Mouse (Mus musculus) liver, embryonic 12.5 days (tissue): ENCODE results near the gene Fancf. TPM values are rescaled to one million over a fixed set of nuclear protein-coding genes. Genes with fewer than 3 reads are reported as not detected.
A peak's percentile ranks its signal among the peaks of the same experiment; 100 is the strongest.

Experiments used
- ATAC-seq: fragments of 200-750 bp; cut with Nextera tagmentation; 2 replicates; pipeline ENCODE4 v1.8.0; 2017; ENCODE audit warnings: moderate number of reproducible peaks, mild to moderate bottlenecking, moderate library complexity
- H3K27ac ChIP-seq: fragments of 300-500 bp; sonication (generic); 2 replicates; pipeline ENCODE4 v1.5.1; 2016; ENCODE audit warnings: mild to moderate bottlenecking
- H3K27me3 ChIP-seq: fragments of 300-500 bp; sonication (generic); replicated peaks from 2 replicates; pipeline ENCODE4 v1.6.1; 2016; ENCODE audit warnings: mild to moderate bottlenecking, moderate library complexity
- H3K36me3 ChIP-seq: fragments of 300-500 bp; sonication (generic); 2 replicates; pipeline ENCODE4 v1.6.1; 2016; ENCODE audit warnings: mild to moderate bottlenecking, moderate library complexity
- H3K4me1 ChIP-seq: fragments of 300-500 bp; sonication (generic); 2 replicates; pipeline ENCODE4 v1.6.1; 2016
- H3K4me2 ChIP-seq: fragments of 300-500 bp; sonication (generic); 2 replicates; pipeline ENCODE4 v1.6.1; 2016; ENCODE audit warnings: mild to moderate bottlenecking, moderate library complexity
- H3K4me3 ChIP-seq: fragments of 300-500 bp; sonication (generic); 2 replicates; pipeline ENCODE4 v1.5.1; 2016; ENCODE audit warnings: mild to moderate bottlenecking, moderate library complexity
- H3K9ac ChIP-seq: fragments of 300-500 bp; sonication (generic); 2 replicates; pipeline ENCODE4 v1.6.1; 2016; ENCODE audit warnings: mild to moderate bottlenecking, moderate library complexity
- H3K9me3 ChIP-seq: fragments of 300-500 bp; sonication (generic); replicated peaks from 2 replicates; pipeline ENCODE4 v1.6.1; 2016; ENCODE audit warnings: mild to moderate bottlenecking, moderate library complexity
- WGBS: fragments of 180-500 bp; shearing (Covaris S2); methylation state at CpG from one replicate; pipeline ENCODE4 v1.1.7; 2016; ENCODE audit not compliant: insufficient replicate concordance; 5-methylcytosine and 5-hydroxymethylcytosine counted together
- polyA plus RNA-seq: library from polyadenylated mRNA; unstranded; fragments of >200 nt; fragmentation: Nextera tagmentation; extraction: Ambion mirVana; gene quantifications from 2 replicates; pipeline ENCODE4 v1.2.1, GENCODE M21; 2016

Fancf gene
- polyA plus RNA-seq, 1 experiment from 2014 or later: 14.6 TPM

DNA sequence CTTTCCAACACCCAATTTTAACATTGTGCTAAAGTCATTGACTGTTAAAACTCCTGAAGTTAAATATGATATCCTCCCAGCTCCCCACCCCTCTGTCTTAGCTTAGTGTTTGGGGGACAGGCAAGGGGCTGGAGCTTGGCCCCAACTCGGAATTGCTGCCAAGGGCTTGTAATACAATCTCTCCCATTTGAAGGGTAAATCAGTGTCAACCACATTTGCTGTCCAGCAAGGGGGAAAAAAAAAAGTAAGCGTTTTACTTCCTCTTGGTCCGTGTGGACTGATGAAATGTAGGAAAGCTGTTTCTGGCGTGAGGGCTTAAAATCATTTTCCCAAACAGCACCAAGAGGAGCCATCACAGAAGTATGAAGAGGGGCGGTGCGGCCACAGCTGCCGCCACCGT is 16.7 kb upstream of the Fancf start:
- Histone ChIP-seq H3K4me3 (peak overlapping the region; percentile 46), H3K4me1 (peaks cover 9% of the 10 kb centered on the region; the same call in 1 of the 2 replicates), H3K9ac (peak overlapping the region; percentile 46), H3K36me3 (no peaks in the 10 kb centered on the region), H3K4me2 (peak overlapping the region; percentile 72), H3K27ac (peak overlapping the region; percentile 37; the same call in 1 of the 2 replicates), H3K27me3 (0 out of 2 replicates have a peak, but pooled peaks cover 5% of the 10 kb centered on the region), H3K9me3 (no peaks in the 10 kb centered on the region)
- no peak for ATAC-seq
- whole genome bisulfite sequencing: 7% methylated on average over 8 of the region's 8 CpGs

DNA sequence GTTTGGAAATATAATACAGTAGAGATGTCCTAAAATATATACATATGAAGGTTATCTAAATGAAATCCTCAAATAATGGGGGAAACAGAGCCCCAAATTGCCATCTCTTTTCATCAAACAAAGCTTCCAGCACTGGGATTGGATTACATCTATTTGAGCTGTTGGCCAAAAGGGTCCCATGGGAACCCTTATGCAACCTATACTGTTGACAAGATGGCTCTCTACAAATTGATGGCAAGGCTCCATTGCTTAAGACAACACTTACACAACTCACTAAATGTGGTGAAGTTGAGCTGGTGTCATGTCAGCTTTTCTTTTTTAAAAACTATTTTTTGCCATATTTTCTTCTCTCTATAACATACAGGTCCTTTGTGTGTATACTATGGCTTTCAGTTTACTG is 14.2 kb upstream of the Fancf start:
- ATAC-seq: no peak
- H3K9me3 ChIP-seq: no peaks in the 10 kb centered on the region
- H3K36me3 ChIP-seq: 0 out of 2 replicates have a peak, but pooled peaks cover 3% of the 10 kb centered on the region
- H3K4me2 ChIP-seq: no peak overlapping the region
- H3K27ac ChIP-seq: no peak overlapping the region
- no peak overlapping the region for H3K9ac ChIP-seq
- H3K4me3 ChIP-seq: no peak overlapping the region
- peaks cover 9% of the 10 kb centered on the region; the same call in 1 of the 2 replicates for H3K4me1 ChIP-seq
- H3K27me3 ChIP-seq: 0 out of 2 replicates have a peak, but pooled peaks cover 5% of the 10 kb centered on the region

DNA sequence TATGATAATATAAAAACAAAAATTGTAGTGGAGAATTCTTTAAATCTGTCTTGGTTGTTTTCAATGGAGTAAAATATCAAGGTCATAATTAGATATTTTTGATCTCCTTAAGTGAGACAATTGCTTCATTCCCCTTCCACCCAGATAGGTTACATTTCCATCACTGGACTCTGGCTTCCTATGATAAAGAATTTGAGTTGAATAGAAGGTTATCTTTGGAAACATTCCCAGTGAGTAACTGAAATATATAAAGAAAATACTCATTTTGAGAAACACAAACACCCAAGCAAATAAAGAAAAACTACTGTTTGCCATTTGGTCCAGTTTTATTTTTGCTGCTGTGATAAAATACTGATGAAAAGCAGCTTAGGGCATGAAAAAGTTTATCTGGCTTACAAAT is 10.5 kb upstream of the Fancf start:
- no peak overlapping the region for H3K9ac ChIP-seq
- H3K36me3 ChIP-seq: peaks cover 12% of the 10 kb centered on the region; the same call in 1 of the 2 replicates
- ATAC-seq: no peak
- no peaks in the 10 kb centered on the region for H3K27me3 ChIP-seq
- H3K4me3 ChIP-seq: no peak overlapping the region
- H3K4me1 ChIP-seq: no peaks in the 10 kb centered on the region
- no peaks in the 10 kb centered on the region for H3K9me3 ChIP-seq
- H3K27ac ChIP-seq: no peak overlapping the region
- H3K4me2 ChIP-seq: no peak overlapping the region

DNA sequence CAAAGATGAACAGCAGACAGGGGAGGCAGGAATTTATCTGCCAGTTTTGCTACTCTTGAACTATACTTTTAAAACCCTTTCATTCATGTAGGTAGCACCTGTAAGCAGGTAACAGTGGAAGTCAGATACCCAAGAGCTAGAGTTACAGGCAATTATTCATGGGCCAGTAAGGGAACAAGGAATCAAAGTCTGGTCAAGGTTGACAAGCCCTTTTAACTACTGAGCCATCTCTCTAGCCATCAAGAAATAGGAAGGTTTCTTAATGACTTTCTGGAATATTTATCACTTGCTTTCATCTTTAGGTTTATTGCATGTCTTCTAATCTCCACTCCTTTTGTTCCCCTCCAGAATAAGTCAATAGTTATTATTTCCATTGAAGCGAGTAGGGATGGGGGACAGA is 10.0 kb upstream of the Fancf start:
- peaks cover 15% of the 10 kb centered on the region; the same call in 1 of the 2 replicates for H3K36me3 ChIP-seq
- no peak overlapping the region for H3K4me2 ChIP-seq
- no peak overlapping the region for H3K4me3 ChIP-seq
- H3K27ac ChIP-seq: no peak overlapping the region
- no peak for ATAC-seq
- H3K4me1 ChIP-seq: no peaks in the 10 kb centered on the region
- WGBS: 72% methylated on average over 1 of the region's 1 CpGs
- no peaks in the 10 kb centered on the region for H3K27me3 ChIP-seq
- H3K9me3 ChIP-seq: no peaks in the 10 kb centered on the region
- no peak overlapping the region for H3K9ac ChIP-seq

DNA sequence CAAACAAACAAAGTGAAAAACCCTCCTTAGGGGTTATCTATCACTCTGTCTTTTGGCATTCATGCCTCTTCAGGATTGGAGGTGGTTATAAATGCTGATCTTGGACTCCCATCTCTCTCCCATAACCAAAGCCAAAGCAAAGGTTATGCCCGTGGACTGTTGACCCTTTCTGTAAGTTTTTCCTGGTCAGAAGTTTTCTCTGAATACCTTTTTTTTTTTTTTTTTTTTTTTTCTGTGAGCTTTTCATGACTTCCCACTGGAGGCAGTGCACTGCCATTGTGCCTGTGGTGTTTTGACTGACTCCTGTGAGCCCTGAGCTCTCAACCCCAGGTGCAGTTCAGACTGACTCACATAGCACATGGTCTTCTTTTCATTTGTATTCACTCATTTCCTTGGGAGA is 5.9 kb upstream of the Fancf start:
- Histone ChIP-seq H3K4me2 (no peak overlapping the region), H3K36me3 (peaks cover 23% of the 10 kb centered on the region; the same call in 1 of the 2 replicates), H3K4me1 (peaks cover 13% of the 10 kb centered on the region), H3K27ac (no peak overlapping the region), H3K4me3 (no peak overlapping the region), H3K9ac (no peak overlapping the region), H3K27me3 (no peaks in the 10 kb centered on the region), H3K9me3 (no peaks in the 10 kb centered on the region)
- WGBS: 63% methylated on average over 1 of the region's 1 CpGs
- ATAC-seq: no peak

DNA sequence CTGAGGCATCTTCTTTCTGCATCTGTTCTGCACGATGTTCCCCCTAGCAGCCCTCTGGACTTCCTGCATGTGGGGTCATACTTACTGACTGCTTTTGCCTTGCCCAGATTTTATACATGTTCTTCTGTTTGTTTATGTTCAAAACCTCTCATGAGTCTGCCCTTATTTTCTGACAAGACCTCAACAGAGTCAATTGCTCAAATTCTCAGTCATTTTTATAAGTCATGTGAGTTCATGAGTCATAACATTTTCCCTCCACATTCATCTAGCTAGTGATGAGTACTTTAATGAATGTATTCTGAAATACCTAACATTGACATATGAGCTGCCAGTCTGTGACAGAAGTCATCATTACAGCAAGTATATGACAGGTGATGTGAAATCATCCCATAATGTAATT is 3.3 kb upstream of the Fancf start:
- H3K27ac ChIP-seq: no peak overlapping the region
- no peak overlapping the region for H3K9ac ChIP-seq
- H3K36me3 ChIP-seq: peaks cover 22% of the 10 kb centered on the region; the same call in 1 of the 2 replicates
- peaks cover 30% of the 10 kb centered on the region for H3K4me1 ChIP-seq
- no peak overlapping the region for H3K4me3 ChIP-seq
- no peak overlapping the region for H3K4me2 ChIP-seq
- H3K9me3 ChIP-seq: no peaks in the 10 kb centered on the region
- ATAC-seq: no peak
- no peaks in the 10 kb centered on the region for H3K27me3 ChIP-seq
- 58% methylated on average over 1 of the region's 1 CpGs for WGBS

DNA sequence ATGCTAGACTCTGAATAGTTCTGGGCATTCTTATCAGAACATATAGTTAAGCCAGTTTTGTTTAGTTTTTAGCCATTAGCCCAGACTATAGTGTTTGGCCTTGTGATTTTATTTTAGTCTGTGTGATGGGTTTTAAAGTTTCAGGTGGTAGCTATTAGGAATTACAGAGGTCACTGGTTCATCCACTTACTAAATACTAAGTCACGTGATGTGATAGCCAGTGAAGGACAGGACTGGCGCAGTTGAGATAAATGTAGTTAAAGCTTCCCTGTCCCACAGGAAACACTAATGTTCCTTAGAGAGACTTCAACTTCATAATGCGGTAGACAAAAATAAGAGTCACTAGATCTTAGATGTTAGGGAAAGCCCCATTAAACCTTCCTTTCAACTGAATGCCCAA is 775 bp upstream of the Fancf start:
- no peak for ATAC-seq
- 32% methylated on average over 3 of the region's 3 CpGs for WGBS
- Histone ChIP-seq H3K36me3 (peaks cover 31% of the 10 kb centered on the region), H3K27ac (peak overlapping the region; percentile 93), H3K9ac (peak overlapping the region; percentile 85), H3K4me2 (peak overlapping the region; percentile 92), H3K4me1 (peaks cover 45% of the 10 kb centered on the region), H3K4me3 (peak overlapping the region; percentile 84), H3K27me3 (no peaks in the 10 kb centered on the region), H3K9me3 (no peaks in the 10 kb centered on the region)

DNA sequence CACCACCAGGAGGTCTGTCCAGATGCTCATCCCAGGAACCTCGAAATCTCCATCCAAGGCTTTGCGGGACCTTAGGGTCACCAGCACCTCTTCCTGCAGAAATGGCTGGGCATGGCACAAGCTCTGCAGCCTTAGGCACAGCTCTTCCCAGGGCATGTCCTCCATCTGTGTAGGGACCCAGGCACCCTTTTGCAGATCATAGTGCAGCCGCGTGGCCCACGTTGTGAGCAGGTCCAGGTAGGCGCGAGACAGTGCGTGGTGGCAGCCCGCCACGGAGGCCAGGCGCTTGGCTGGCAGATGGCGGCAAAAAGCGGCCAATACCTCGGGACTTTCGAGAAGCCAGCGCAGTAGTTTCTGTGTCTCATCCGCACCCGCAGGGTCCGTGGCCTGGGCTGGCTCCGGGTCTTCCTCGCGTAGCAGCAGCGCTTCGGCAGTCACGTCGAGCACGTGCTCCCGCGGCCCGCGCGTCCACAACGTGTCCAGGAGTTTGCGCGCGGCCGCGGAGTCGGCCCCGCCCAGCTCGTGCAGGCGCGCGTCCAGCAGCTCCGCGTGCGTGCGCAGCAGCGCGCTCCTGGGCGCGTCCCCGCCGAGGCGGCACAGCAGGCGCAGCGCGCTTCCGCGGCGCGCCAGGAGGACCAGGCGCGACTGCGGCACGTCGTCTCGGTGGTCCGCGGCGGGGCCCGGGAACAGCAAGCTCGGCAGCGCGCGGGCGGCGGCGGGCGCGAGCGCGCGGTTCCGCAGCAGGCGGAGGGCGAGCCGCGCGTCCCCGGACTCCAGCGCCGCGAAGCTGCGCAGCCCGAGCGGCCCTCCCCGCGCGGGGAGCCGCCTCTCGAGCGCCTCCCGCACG is 594 bp downstream of the Fancf start, which contains the start of gene Gas2:
Gene Gas2 (plus strand): TSS at position 766 of the 847 bp plus-strand sequence.
- H3K9ac ChIP-seq: peak within 1 kb of the TSS; percentile 85
- H3K27me3 ChIP-seq: no peaks in the 10 kb centered on the region
- peak within 1 kb of the TSS; percentile 84 for H3K4me3 ChIP-seq
- H3K36me3 ChIP-seq: peaks cover 33% of the 10 kb centered on the region
- peak within 1 kb of the TSS; percentile 92 for H3K4me2 ChIP-seq
- H3K9me3 ChIP-seq: no peaks in the 10 kb centered on the region
- peak within 1 kb of the TSS; percentile 93 for H3K27ac ChIP-seq
- H3K4me1 ChIP-seq: peaks cover 45% of the 10 kb centered on the region
- WGBS: 9% methylated on average over 68 of the region's 105 CpGs
- ATAC-seq: peak; percentile 83

DNA sequence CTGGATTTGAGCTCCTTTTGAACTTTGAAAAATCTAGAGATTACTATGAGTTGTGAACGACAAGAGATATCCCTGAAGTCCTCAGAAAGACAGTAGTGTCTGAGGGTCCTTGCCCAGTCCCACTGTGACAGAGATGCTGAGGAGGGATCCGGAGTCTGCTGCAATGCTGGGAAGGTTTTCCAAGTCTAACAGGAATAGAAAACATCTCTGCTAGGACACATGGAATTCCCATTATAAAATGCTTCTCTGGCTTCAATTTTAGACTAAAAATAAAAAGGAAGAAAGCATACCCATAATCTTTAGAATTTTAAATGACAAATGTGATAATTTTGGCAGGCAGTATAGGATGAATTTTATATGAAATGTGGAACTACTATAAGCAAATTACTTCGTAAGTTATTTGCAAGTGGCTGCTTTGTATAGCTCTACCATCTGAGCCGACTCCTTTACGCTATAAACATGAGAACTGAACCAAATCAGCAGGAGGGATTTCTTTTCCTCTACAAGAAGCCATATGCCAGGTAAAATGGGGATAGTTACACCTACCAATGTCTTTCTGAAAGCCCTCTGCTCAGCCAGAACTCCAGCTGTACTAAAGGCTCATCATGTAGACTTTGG is 10.1 kb downstream of the Fancf start:
- peaks cover 19% of the 10 kb centered on the region for H3K4me1 ChIP-seq
- no peak overlapping the region for H3K9ac ChIP-seq
- peak overlapping the region; percentile 36; the same call in 1 of the 2 replicates for H3K27ac ChIP-seq
- no peak for ATAC-seq
- no peaks in the 10 kb centered on the region for H3K27me3 ChIP-seq
- WGBS: 81% methylated on average over 5 of the region's 5 CpGs
- peaks cover 7% of the 10 kb centered on the region for H3K36me3 ChIP-seq
- H3K4me2 ChIP-seq: no peak overlapping the region
- no peak overlapping the region for H3K4me3 ChIP-seq
- no peaks in the 10 kb centered on the region for H3K9me3 ChIP-seq

DNA sequence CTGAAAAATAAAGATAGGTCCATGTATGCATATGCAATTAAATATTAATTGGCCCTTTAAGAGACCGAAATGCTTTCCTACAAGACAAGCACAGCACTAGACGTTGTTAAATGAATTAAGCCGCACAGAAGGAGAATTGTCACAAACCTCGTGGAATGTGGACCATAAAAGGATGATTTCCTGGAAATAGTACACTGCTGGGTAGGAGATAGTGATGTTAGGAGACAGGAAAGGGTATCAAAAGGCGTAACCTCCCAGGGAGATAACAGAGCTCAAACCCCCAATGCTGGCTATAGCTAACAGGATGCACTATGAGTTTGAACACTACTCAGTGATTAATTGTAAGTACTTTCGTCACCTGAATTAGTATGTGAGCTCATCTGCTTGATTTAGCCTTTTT is 11.2 kb downstream of the Fancf start:
- peak overlapping the region; percentile 35 for H3K4me2 ChIP-seq
- H3K27me3 ChIP-seq: no peaks in the 10 kb centered on the region
- H3K4me1 ChIP-seq: peaks cover 19% of the 10 kb centered on the region
- no peaks in the 10 kb centered on the region for H3K9me3 ChIP-seq
- H3K4me3 ChIP-seq: no peak overlapping the region
- peak; percentile 95 for ATAC-seq
- no peak overlapping the region for H3K27ac ChIP-seq
- H3K36me3 ChIP-seq: peaks cover 7% of the 10 kb centered on the region
- no peak overlapping the region for H3K9ac ChIP-seq
- 40% methylated on average over 6 of the region's 6 CpGs for WGBS

DNA sequence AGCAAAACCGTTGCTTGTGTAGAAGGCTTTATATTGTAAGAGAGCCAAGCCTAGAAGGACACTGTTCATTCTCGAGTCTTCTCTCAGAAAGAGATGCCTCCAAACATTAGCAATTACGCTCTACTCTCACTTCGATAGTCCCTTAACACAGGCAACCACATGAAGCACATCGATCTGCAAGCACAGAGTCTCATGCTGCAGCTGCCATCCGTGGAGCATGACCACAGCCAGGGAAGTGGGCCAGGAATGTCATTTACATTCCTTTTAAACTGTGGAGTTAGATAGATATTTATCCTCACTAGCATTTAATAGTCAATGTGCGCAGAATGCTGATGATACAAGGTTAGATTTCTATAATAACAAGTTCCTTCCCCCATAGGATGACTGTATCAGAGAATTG is 21.6 kb downstream of the Fancf start:
- WGBS: 75% methylated on average over 7 of the region's 7 CpGs

DNA sequence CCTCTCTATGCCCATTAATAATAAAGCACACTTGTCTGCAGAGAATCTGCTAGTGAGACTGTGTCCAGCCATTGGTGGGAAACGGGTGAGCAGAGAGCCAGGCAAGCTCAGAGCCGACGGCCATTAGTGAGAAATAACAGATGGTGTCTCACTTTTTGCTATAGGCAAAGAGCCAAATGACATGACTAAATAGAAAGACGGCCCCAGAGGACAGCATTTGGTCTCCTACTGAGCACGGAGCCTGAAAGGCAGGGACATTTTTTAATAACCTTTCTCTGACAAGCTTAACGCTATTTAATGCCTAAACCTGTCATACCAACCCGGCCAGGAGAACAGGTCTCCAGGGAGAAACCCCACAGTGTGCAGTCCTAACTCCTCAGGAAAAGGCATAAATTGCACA is 30.1 kb downstream of the Fancf start:
- Histone ChIP-seq H3K4me1 (no peaks in the 10 kb centered on the region), H3K4me3 (no peak overlapping the region), H3K4me2 (no peak overlapping the region), H3K36me3 (no peaks in the 10 kb centered on the region), H3K27me3 (no peaks in the 10 kb centered on the region), H3K9ac (no peak overlapping the region), H3K27ac (no peak overlapping the region), H3K9me3 (no peaks in the 10 kb centered on the region)
- no peak for ATAC-seq
- WGBS: 69% methylated on average over 7 of the region's 7 CpGs

More for the DNA sequence above, 21.6 kb downstream of the Fancf start:
- Histone ChIP-seq H3K9ac (no peak overlapping the region), H3K4me1 (no peaks in the 10 kb centered on the region), H3K9me3 (no peaks in the 10 kb centered on the region; the same call in 1 of the 2 replicates), H3K36me3 (no peaks in the 10 kb centered on the region), H3K4me2 (no peak overlapping the region), H3K27ac (no peak overlapping the region), H3K4me3 (no peak overlapping the region), H3K27me3 (no peaks in the 10 kb centered on the region)
- ATAC-seq: no peak
